Mouse (Mus musculus): Measurements from ENCODE around the gene Mical2. TPM values are rescaled to one million over a fixed set of nuclear protein-coding genes. Genes with fewer than 3 reads are reported as not detected.

Mical2 gene
- total RNA-seq, 2 experiments from 2014 or later = 194 to 214 TPM

GRCm38 (mm10) chr7:112300141-112300540, 74.5 kb downstream of the Mical2 start:
- no peak for DNase-seq
- intact Hi-C loops (cut with DNase I) = no loop called here

GRCm38 (mm10) chr7:112301052-112301451, 75.4 kb downstream of the Mical2 start:
- no peak for DNase-seq
- intact Hi-C loops (cut with DNase I) = no loop called here

GRCm38 (mm10) chr7:112304382-112304781, 78.7 kb downstream of the Mical2 start:
- intact Hi-C loops (cut with DNase I) = no loop called here
- DNase-seq = no peak

- DNase-seq = no peak
- intact Hi-C loops (cut with DNase I) = no loop called here
These were observed 83.8 kb downstream of the Mical2 start for GRCm38 (mm10) chr7:112309289-112310016.

GRCm38 (mm10) chr7:112310017-112310360, 84.3 kb downstream of the Mical2 start:
- DNase-seq = no peak
- intact Hi-C loops (cut with DNase I) = no loop called here

- no peak for DNase-seq
- intact Hi-C loops (cut with DNase I) = no loop called here
These were observed 87.6 kb downstream of the Mical2 start for GRCm38 (mm10) chr7:112313211-112313610.

- DNase-seq = no peak
- intact Hi-C loops (cut with DNase I) = no loop called here
These were observed 88.0 kb downstream of the Mical2 start for GRCm38 (mm10) chr7:112313670-112314069.

GRCm38 (mm10) chr7:112316239-112316638, 90.6 kb downstream of the Mical2 start:
- intact Hi-C loops (cut with DNase I) = no loop called here
- peak; percentile 37 to 64 for DNase-seq

- intact Hi-C loops (cut with DNase I) = no loop called here
- no peak for DNase-seq
These were observed 91.8 kb downstream of the Mical2 start for GRCm38 (mm10) chr7:112317491-112317890.

GRCm38 (mm10) chr7:112318306-112318705, 92.7 kb downstream of the Mical2 start:
- intact Hi-C loops (cut with DNase I) = no loop called here
- no peak for DNase-seq

GRCm38 (mm10) chr7:112319419-112319818, 93.8 kb downstream of the Mical2 start:
- no peak for DNase-seq
- intact Hi-C loops (cut with DNase I) = no loop called here

GRCm38 (mm10) chr7:112320052-112320730, 94.5 kb downstream of the Mical2 start:
- DNase-seq = no peak
- intact Hi-C loops (cut with DNase I) = no loop called here

- intact Hi-C loops (cut with DNase I) = no loop called here
- DNase-seq = no peak
These were observed 96.4 kb downstream of the Mical2 start for GRCm38 (mm10) chr7:112321798-112322794.

- DNase-seq = no peak
- intact Hi-C loops (cut with DNase I) = no loop called here
These were observed 98.9 kb downstream of the Mical2 start for GRCm38 (mm10) chr7:112324577-112324976.

GRCm38 (mm10) chr7:112326852-112327251, 101.2 kb downstream of the Mical2 start:
- intact Hi-C loops (cut with DNase I) = loop anchor here (5.0 kb wide), 1 partner anchor 115 kb away; no protein-coding TSS in a partner anchor
- DNase-seq = no peak

GRCm38 (mm10) chr7:112328969-112329368, 103.3 kb downstream of the Mical2 start:
- intact Hi-C loops (cut with DNase I) = loop anchor here (2.0 to 5.0 kb wide), 2 partner anchors 117 to 146 kb away; no protein-coding TSS in a partner anchor
- peak in 1 of 2 experiments; percentile 22 for DNase-seq

- DNase-seq = no peak
- intact Hi-C loops (cut with DNase I) = loop anchor here (2.0 to 5.0 kb wide), 2 partner anchors 117 to 147 kb away; no protein-coding TSS in a partner anchor
These were observed 103.8 kb downstream of the Mical2 start for GRCm38 (mm10) chr7:112329496-112329895.

GRCm38 (mm10) chr7:112330935-112331334, 105.3 kb downstream of the Mical2 start:
- intact Hi-C loops (cut with DNase I) = loop anchor here (5.0 kb wide), 1 partner anchor 39 kb away; no protein-coding TSS in a partner anchor
- no peak for DNase-seq

- intact Hi-C loops (cut with DNase I) = loop anchor here (5.0 kb wide), 1 partner anchor 40 kb away; no protein-coding TSS in a partner anchor
- no peak for DNase-seq
These were observed 106.1 kb downstream of the Mical2 start for GRCm38 (mm10) chr7:112331804-112332203.

GRCm38 (mm10) chr7:112332426-112332825, 106.8 kb downstream of the Mical2 start:
- intact Hi-C loops (cut with DNase I) = loop anchor here (5.0 kb wide), 1 partner anchor 40 kb away; no protein-coding TSS in a partner anchor

More at GRCm38 (mm10) chr7:112332426-112332825, 106.8 kb downstream of the Mical2 start:
- DNase-seq = no peak
